Mouse (Mus musculus): ENCODE results near the gene Ccnf.

- TF ChIP-seq CTCF (IDR thresholded peaks at IDR 0.05; ENCODE audit: low read depth) (no peak), EP300 (IDR thresholded peaks at IDR 0.05; ENCODE audit: low read depth) (no peak)
Measured at GRCm38 (mm10) chr17:24209043-24209915, 42.0 kb downstream of the Ccnf start, which contains the start of gene Ntn3.
